Mouse (Mus musculus) erythroblast, embryonic 14.5 days (primary cell): Measurements from ENCODE around the gene Atg13. TPM values are rescaled to one million over a fixed set of nuclear protein-coding genes. Genes with fewer than 3 reads are reported as not detected.

Experiments used
- H3K27me3 ChIP-seq: 2 replicates; pipeline ENCODE4 v1.6.1; 2012; ENCODE audit warnings: inconsistent platforms; ENCODE audit not compliant: control insufficient read depth
- H3K36me3 ChIP-seq: 2 replicates; pipeline ENCODE4 v1.6.1; 2012; ENCODE audit warnings: mild to moderate bottlenecking, inconsistent platforms; ENCODE audit not compliant: control insufficient read depth
- H3K4me1 ChIP-seq: 2 replicates; pipeline ENCODE4 v1.6.1; 2012; ENCODE audit warnings: inconsistent platforms; ENCODE audit not compliant: control insufficient read depth
- H3K4me3 ChIP-seq: replicated peaks from 2 replicates; pipeline ENCODE3; 2012; ENCODE audit warnings: moderate library complexity, mild to moderate bottlenecking, inconsistent platforms
- H3K9me3 ChIP-seq: 2 replicates; pipeline ENCODE4 v1.6.1; 2012; ENCODE audit warnings: low read length, inconsistent platforms, mixed read lengths; ENCODE audit not compliant: control insufficient read depth
- GATA1 ChIP-seq: IDR thresholded peaks from 2 replicates; pipeline ENCODE4 v1.6.1; 2012; ENCODE audit warnings: low read length, inconsistent platforms, mixed read lengths
- TAL1 ChIP-seq: IDR thresholded peaks from 3 replicates; pipeline ENCODE4 v1.6.1; 2012; ENCODE audit warnings: low read length, inconsistent platforms, mixed read lengths
- polyA plus RNA-seq: library from polyadenylated mRNA; stranded (reverse); fragments of >175 nt; gene quantifications from 2 replicates; pipeline ENCODE4 v1.2.3, GENCODE M21; 2012

Gene Atg13
- polyA plus RNA-seq, 1 experiment, result 3.5 TPM

- TF ChIP-seq TAL1, result no peak
- no peak for TF ChIP-seq GATA1
- no peak overlapping the region for H3K4me3 ChIP-seq
- no peaks in the 10 kb centered on the region for H3K9me3 ChIP-seq
- H3K4me1 ChIP-seq, result no peaks in the 10 kb centered on the region
- no peaks in the 10 kb centered on the region for H3K27me3 ChIP-seq
- peaks cover 12% of the 10 kb centered on the region for H3K36me3 ChIP-seq
Measured at GRCm38 (mm10) chr2:91699225-91699624, 11.2 kb downstream of the Atg13 start.

- no peaks in the 10 kb centered on the region for H3K27me3 ChIP-seq
- no peak overlapping the region for H3K4me3 ChIP-seq
- H3K4me1 ChIP-seq, result no peaks in the 10 kb centered on the region
- H3K9me3 ChIP-seq, result no peaks in the 10 kb centered on the region
- peaks cover 32% of the 10 kb centered on the region for H3K36me3 ChIP-seq
- TF ChIP-seq TAL1, result no peak
- TF ChIP-seq GATA1, result no peak
Measured at GRCm38 (mm10) chr2:91696225-91696590, 14.2 kb downstream of the Atg13 start.

GRCm38 (mm10) chr2:91695436-91696224 lies 14.7 kb downstream of the Atg13 start:
- Histone ChIP-seq H3K4me1 (no peaks in the 10 kb centered on the region), H3K4me3 (no peak overlapping the region), H3K9me3 (no peaks in the 10 kb centered on the region), H3K36me3 (peaks cover 36% of the 10 kb centered on the region), H3K27me3 (no peaks in the 10 kb centered on the region)
- TF ChIP-seq TAL1 (no peak), GATA1 (no peak)

- no peak for TF ChIP-seq TAL1
- Histone ChIP-seq H3K36me3 (peaks cover 72% of the 10 kb centered on the region), H3K4me1 (no peaks in the 10 kb centered on the region), H3K4me3 (no peak overlapping the region), H3K9me3 (no peaks in the 10 kb centered on the region), H3K27me3 (no peaks in the 10 kb centered on the region)
Measured at GRCm38 (mm10) chr2:91689452-91689851, 20.9 kb downstream of the Atg13 start.

- Histone ChIP-seq H3K4me1 (peaks cover 7% of the 10 kb centered on the region), H3K9me3 (no peaks in the 10 kb centered on the region), H3K4me3 (no peak overlapping the region), H3K36me3 (peaks cover 91% of the 10 kb centered on the region), H3K27me3 (no peaks in the 10 kb centered on the region)
- TF ChIP-seq TAL1, result no peak
- no peak for TF ChIP-seq GATA1
Measured at GRCm38 (mm10) chr2:91683919-91684318, 26.5 kb downstream of the Atg13 start.

GRCm38 (mm10) chr2:91682850-91683249 lies 27.5 kb downstream of the Atg13 start:
- peaks cover 7% of the 10 kb centered on the region for H3K4me1 ChIP-seq
- H3K27me3 ChIP-seq, result no peaks in the 10 kb centered on the region
- peaks cover 92% of the 10 kb centered on the region for H3K36me3 ChIP-seq
- TF ChIP-seq GATA1, result no peak
- TF ChIP-seq TAL1, result no peak
- no peaks in the 10 kb centered on the region for H3K9me3 ChIP-seq
- H3K4me3 ChIP-seq, result no peak overlapping the region

DNA sequence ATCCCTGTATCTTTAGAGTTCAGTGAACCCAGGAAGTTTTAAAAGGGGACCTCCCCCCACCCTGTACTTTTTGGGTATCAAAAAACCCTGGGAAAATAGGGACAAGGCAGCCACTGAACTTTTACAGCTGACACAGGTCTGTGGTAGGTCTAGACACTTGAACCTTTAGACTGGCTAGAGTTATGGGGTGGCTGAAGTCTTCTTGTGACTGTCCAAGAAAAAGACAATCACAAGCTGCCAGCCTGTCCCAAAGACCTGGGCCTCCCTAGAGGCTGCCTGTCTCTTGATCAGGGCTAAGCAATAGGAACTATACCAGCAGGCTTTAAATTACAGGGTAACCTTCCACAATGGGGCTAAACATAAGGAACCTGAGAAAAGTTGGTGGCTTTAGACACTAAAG lies 33.4 kb downstream of the Atg13 start:
- peaks cover 94% of the 10 kb centered on the region for H3K36me3 ChIP-seq
- H3K27me3 ChIP-seq, result no peaks in the 10 kb centered on the region
- no peaks in the 10 kb centered on the region for H3K4me1 ChIP-seq
- TF ChIP-seq GATA1, result no peak
- H3K4me3 ChIP-seq, result no peak overlapping the region
- H3K9me3 ChIP-seq, result no peaks in the 10 kb centered on the region

DNA sequence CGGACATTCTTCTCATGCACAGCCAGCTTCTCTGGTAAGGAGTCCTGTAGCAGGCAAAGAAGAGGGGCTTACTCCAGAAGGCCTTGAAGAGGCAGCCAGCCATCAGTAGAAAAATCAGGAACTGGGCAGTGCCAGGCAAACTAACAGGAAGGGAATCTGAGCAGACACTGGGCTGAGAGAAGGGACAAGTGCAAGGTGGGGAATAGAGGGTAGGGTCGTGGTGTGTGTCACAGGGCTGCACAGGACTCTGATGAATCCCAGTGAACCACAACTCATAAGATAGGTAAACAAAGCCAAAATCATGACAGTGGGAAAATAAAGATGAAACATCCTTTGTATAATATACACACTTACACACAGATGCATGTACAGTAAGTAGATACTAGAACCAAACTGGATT lies 34.0 kb downstream of the Atg13 start:
- TF ChIP-seq TAL1 (no peak), GATA1 (no peak)
- Histone ChIP-seq H3K4me3 (no peak overlapping the region), H3K9me3 (no peaks in the 10 kb centered on the region), H3K27me3 (no peaks in the 10 kb centered on the region), H3K4me1 (no peaks in the 10 kb centered on the region), H3K36me3 (peaks cover 94% of the 10 kb centered on the region)

GRCm38 (mm10) chr2:91674895-91675294 lies 35.5 kb downstream of the Atg13 start:
- TF ChIP-seq GATA1, result no peak
- no peak for TF ChIP-seq TAL1
- H3K4me1 ChIP-seq, result no peaks in the 10 kb centered on the region
- no peak overlapping the region for H3K4me3 ChIP-seq
- H3K36me3 ChIP-seq, result peaks cover 95% of the 10 kb centered on the region
- H3K27me3 ChIP-seq, result no peaks in the 10 kb centered on the region
- no peaks in the 10 kb centered on the region for H3K9me3 ChIP-seq

GRCm38 (mm10) chr2:91673587-91673986 lies 36.8 kb downstream of the Atg13 start:
- no peaks in the 10 kb centered on the region for H3K9me3 ChIP-seq
- H3K36me3 ChIP-seq, result peaks cover 95% of the 10 kb centered on the region
- no peaks in the 10 kb centered on the region for H3K27me3 ChIP-seq
- no peaks in the 10 kb centered on the region for H3K4me1 ChIP-seq
- H3K4me3 ChIP-seq, result no peak overlapping the region
- no peak for TF ChIP-seq GATA1
- no peak for TF ChIP-seq TAL1
